In the genomic region with DNA sequence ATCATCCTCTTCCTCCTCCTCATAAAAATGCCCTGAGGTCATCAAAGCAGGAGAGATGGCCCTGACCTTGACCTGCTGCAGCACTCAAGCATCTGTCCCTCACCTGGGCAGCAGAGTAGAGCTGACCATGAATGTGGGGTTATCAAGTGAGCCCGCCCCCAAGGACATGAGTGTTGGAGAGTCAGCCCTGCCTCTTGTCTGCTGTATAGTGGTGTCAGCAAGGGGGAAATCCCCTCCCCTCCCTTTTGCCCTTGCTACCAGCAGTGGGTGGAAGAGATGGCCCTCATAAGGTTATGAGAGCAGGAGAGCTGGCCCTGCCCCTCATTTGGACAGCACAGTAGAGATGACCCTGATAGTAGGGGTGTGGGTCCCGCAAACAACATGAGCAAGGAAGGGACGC, we compare ENCODE assay signal across 22 mouse cellular contexts. TPM values are rescaled to one million over a fixed set of nuclear protein-coding genes. Genes with fewer than 3 reads are reported as not detected.
A peak's percentile ranks its signal among the peaks of the same experiment; 100 is the strongest.
DNase-seq lines count a peak whose midpoint lies in the region; ATAC-seq and TF ChIP-seq lines count a peak whose summit lies in the region.
"Had no signal": no experiment of that assay in that cellular context is flagged by ENCODE, and none has a peak within 500 bp of the region (broad histone marks: within the 10 kb centered on the region; RNA-seq: fewer than 3 reads in every experiment).

No protein-coding gene starts in this region.

- H3K36me3 ChIP-seq in heart, embryonic 13.5 days, result peaks cover 12% of the 10 kb centered on the region
- H3K36me3 ChIP-seq in lung, embryonic 14.5 days (ENCODE audit: insufficient read depth), result 0 out of 2 replicates have a peak, but pooled peaks cover 3% of the 10 kb centered on the region
- H3K36me3 ChIP-seq in stomach, postnatal 0 days (ENCODE audit: control insufficient read depth, insufficient read depth, low read length), result no peaks in the 10 kb centered on the region
- H3K36me3 ChIP-seq: midbrain, embryonic 12.5 days had no signal

- peak; percentile 29 to 67 for DNase-seq in adrenal gland, adult (ENCODE audit: inconsistent age in 2 of 2, low spot score in 1 of 2)
- no peak for DNase-seq in adrenal gland, adult 18-20 months (ENCODE audit: low spot score in 2 of 2)
- DNase-seq in heart, adult 9 months (ENCODE audit: low spot score in 2 of 2), result no peak
- no peak for DNase-seq in lung, embryonic 14.5 days
- no peak for DNase-seq in lung, postnatal 10 days
- DNase-seq in stomach, postnatal 0 days (ENCODE audit: low spot score), result no peak
- DNase-seq: cerebellum, adult 18-20 months; cerebellum, postnatal 25 days; embryo, embryonic 11 days; gastrocnemius, adult 2 months; kidney, adult 11 months; kidney, postnatal 10 days; lung, adult 18-20 months; lung, postnatal 36 days; thymus, postnatal 14 days had no signal

- no peaks in the 10 kb centered on the region for H3K27me3 ChIP-seq in heart, embryonic 13.5 days (replicated peaks)
- H3K27me3 ChIP-seq in lung, embryonic 14.5 days (ENCODE audit: insufficient read depth, low read length), result no peaks in the 10 kb centered on the region
- H3K27me3 ChIP-seq in stomach, postnatal 0 days (ENCODE audit: control insufficient read depth, insufficient read depth, low read length), result no peaks in the 10 kb centered on the region
- H3K27me3 ChIP-seq: midbrain, embryonic 12.5 days had no signal

- 72% methylated on average over 3 of the region's 3 CpGs for WGBS in heart, embryonic 13.5 days
- 75% methylated on average over 3 of the region's 3 CpGs for WGBS in lung, embryonic 14.5 days
- WGBS in stomach, postnatal 0 days, result 83% methylated on average over 3 of the region's 3 CpGs

- no peak overlapping the region for H3K4me3 ChIP-seq in heart, embryonic 13.5 days
- H3K4me3 ChIP-seq in lung, embryonic 14.5 days (ENCODE audit: low read depth, low read length), result no peak overlapping the region
- H3K4me3 ChIP-seq in stomach, postnatal 0 days (ENCODE audit: low read depth, low read length), result no peak overlapping the region
- H3K4me3 ChIP-seq: forebrain, embryonic 10.5 days; gastrocnemius, adult 2 months; midbrain, embryonic 12.5 days; myocyte had no signal

- no peaks in the 10 kb centered on the region for H3K9me3 ChIP-seq in heart, embryonic 13.5 days
- H3K9me3 ChIP-seq in lung, embryonic 14.5 days (ENCODE audit: low read depth, low read length), result no peaks in the 10 kb centered on the region
- no peaks in the 10 kb centered on the region for H3K9me3 ChIP-seq in stomach, postnatal 0 days (ENCODE audit: control insufficient read depth, low read length)
- H3K9me3 ChIP-seq: forebrain, embryonic 10.5 days; G1E; midbrain, embryonic 12.5 days had no signal

- H3K9ac ChIP-seq in heart, embryonic 13.5 days, result 0 out of 2 replicates have a peak overlapping the region, but pooled peaks have one; percentile 14
- no peak overlapping the region for H3K9ac ChIP-seq in lung, embryonic 14.5 days
- H3K9ac ChIP-seq in stomach, postnatal 0 days (ENCODE audit: low read length), result no peak overlapping the region
- H3K9ac ChIP-seq: midbrain, embryonic 12.5 days had no signal

- H3K4me1 ChIP-seq in heart, embryonic 13.5 days, result peaks cover 41% of the 10 kb centered on the region
- no peaks in the 10 kb centered on the region for H3K4me1 ChIP-seq in lung, embryonic 14.5 days (ENCODE audit: insufficient read depth)
- peaks cover 2% of the 10 kb centered on the region; the same call in 1 of the 2 replicates for H3K4me1 ChIP-seq in stomach, postnatal 0 days (replicated peaks; ENCODE audit: control insufficient read depth, insufficient read depth)

- 0 out of 2 replicates have a peak overlapping the region, but pooled peaks have one; percentile 12 for H3K27ac ChIP-seq in heart, embryonic 13.5 days (replicated peaks)
- no peak overlapping the region for H3K27ac ChIP-seq in lung, embryonic 14.5 days (ENCODE audit: low read depth)
- peak overlapping the region; percentile 65; the same call in 1 of the 2 replicates for H3K27ac ChIP-seq in stomach, postnatal 0 days (replicated peaks)
- H3K27ac ChIP-seq: forebrain, embryonic 10.5 days; gastrocnemius, adult 2 months; hindbrain, postnatal 0 days; midbrain, embryonic 12.5 days had no signal

- no peak for TF ChIP-seq EP300 in stomach, postnatal 0 days (optimal IDR thresholded peaks at IDR 0.05)

- ATAC-seq in heart, embryonic 13.5 days (ENCODE audit: extremely low read depth, insufficient number of reproducible peaks, low FRiP score, low TSS enrichment), result no peak
- ATAC-seq in lung, embryonic 14.5 days (ENCODE audit: insufficient read depth), result peak; percentile 38; the same call in 1 of the 2 replicates
- no peak for ATAC-seq in stomach, postnatal 0 days (ENCODE audit: low FRiP score, low TSS enrichment)
- ATAC-seq in inflammation-experienced regulatory T-cells, adult 6 months, result no peak
- ATAC-seq: hindbrain, postnatal 0 days had no signal

- no peak overlapping the region for H3K4me2 ChIP-seq in heart, embryonic 13.5 days
- no peak overlapping the region for H3K4me2 ChIP-seq in lung, embryonic 14.5 days
- no peak overlapping the region for H3K4me2 ChIP-seq in stomach, postnatal 0 days (replicated peaks; ENCODE audit: low read depth)
- H3K4me2 ChIP-seq: midbrain, embryonic 12.5 days had no signal

- TF ChIP-seq CTCF in lung, embryonic 14.5 days (IDR thresholded peaks at IDR 0.05; ENCODE audit: low read depth), result no peak
- no peak for TF ChIP-seq CTCF in stomach, postnatal 0 days (IDR thresholded peaks at IDR 0.05; ENCODE audit: low read depth)

RNA-seq across cellular contexts. Expression of gene Zmym4, which starts 10.5 kb away (rescaled TPM):
- total RNA-seq in adrenal gland, adult 18-20 months (2021), result 10 to 100 TPM; 29.3 to 32.5 TPM
- polyA plus RNA-seq in heart, embryonic 13.5 days (2015; fragmentation: Nextera tagmentation; extraction: Ambion mirVana), result 12.9 and 13.7 TPM in 2 replicates
- polyA plus RNA-seq in lung, embryonic 14.5 days (2014; fragmentation: Nextera tagmentation; extraction: Ambion mirVana), result 19.8 and 21.8 TPM in 2 replicates
- 6.7 and 7.1 TPM in 2 replicates for polyA plus RNA-seq in stomach, postnatal 0 days (2015; fragmentation: Nextera tagmentation; extraction: Ambion mirVana)
- 10 to 100 TPM; 12.1 to 22.4 (median 12.6) TPM for polyA plus RNA-seq in inflammation-experienced regulatory T-cells, adult 6 months (2017; shearing (Covaris generic))

Comparison
In these comparisons a context has a peak if more than half of its experiments do, and no peak if none do; other contexts are left out.
1. DNase-seq: peak in adrenal gland, adult (2 of 2); none in adrenal gland, adult 18-20 months (0 of 2), heart, adult 9 months (0 of 2), lung, embryonic 14.5 days (single experiment), lung, postnatal 10 days (single experiment) and stomach, postnatal 0 days (single experiment).